Mouse (Mus musculus): ENCODE results near the gene Usp30.

DNA sequence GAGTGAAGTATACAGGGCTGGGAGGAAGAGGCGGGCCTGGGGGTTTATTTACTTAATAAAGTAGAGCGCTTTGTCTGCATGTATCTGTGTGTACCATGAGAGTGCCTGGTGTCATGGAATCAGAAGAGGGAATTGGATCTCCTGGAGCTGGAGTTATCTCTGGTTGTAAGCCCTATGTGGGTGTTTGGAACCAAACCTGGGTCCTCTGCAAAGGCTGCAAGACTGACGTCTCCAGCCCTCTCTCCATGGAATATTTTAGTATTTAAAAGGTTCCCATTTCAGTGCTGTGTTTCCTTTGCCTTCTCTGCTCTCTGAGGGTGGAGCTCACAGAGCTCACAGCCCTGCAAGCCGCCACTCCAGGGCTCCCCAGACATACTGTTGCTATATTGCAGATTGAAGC lies 54.5 kb downstream of the Usp30 start:
- TF ChIP-seq CTCF (IDR thresholded peaks at IDR 0.05; ENCODE audit: low read depth, low read length) (no peak), POLR2A (IDR thresholded peaks at IDR 0.05; ENCODE audit: extremely low read depth, insufficient read depth, low read length) (no peak)
